Mouse (Mus musculus): ENCODE results near the gene Dpm3. TPM values are rescaled to one million over a fixed set of nuclear protein-coding genes. Genes with fewer than 3 reads are reported as not detected.

Gene Dpm3
- polyA plus RNA-seq, 1 experiment from 2014 or later = 88.4 TPM

- Histone ChIP-seq H3K4me1 (replicated peaks) (peaks cover 5% of the 10 kb centered on the region), H3K27ac (replicated peaks) (no peak overlapping the region), H3K27me3 (no peaks in the 10 kb centered on the region), H3K9me3 (no peaks in the 10 kb centered on the region), H3K36me3 (peaks cover 51% of the 10 kb centered on the region), H3K9ac (no peak overlapping the region), H3K4me3 (no peak overlapping the region), H3K4me2 (no peak overlapping the region)
- WGBS = 86% methylated on average over 14 of the region's 14 CpGs
- no peak for ATAC-seq (ENCODE audit: low FRiP score, low read depth)
These were observed 25.5 kb upstream of the Dpm3 start for GRCm38 (mm10) chr3:89233562-89234110.

GRCm38 (mm10) chr3:89236516-89236915 lies 22.6 kb upstream of the Dpm3 start:
- Histone ChIP-seq H3K36me3 (peaks cover 80% of the 10 kb centered on the region), H3K9ac (no peak overlapping the region), H3K27me3 (no peaks in the 10 kb centered on the region), H3K4me1 (replicated peaks) (no peaks in the 10 kb centered on the region), H3K4me2 (no peak overlapping the region), H3K27ac (replicated peaks) (no peak overlapping the region), H3K4me3 (no peak overlapping the region), H3K9me3 (no peaks in the 10 kb centered on the region)
- no peak for ATAC-seq (ENCODE audit: low FRiP score, low read depth)
- WGBS = 93% methylated on average over 10 of the region's 10 CpGs

- no peak for ATAC-seq (ENCODE audit: low FRiP score, low read depth)
- peaks cover 7% of the 10 kb centered on the region for H3K4me1 ChIP-seq (replicated peaks)
- peaks cover 88% of the 10 kb centered on the region for H3K36me3 ChIP-seq
- H3K9me3 ChIP-seq = no peaks in the 10 kb centered on the region
- H3K4me3 ChIP-seq = no peak overlapping the region
- no peak overlapping the region for H3K4me2 ChIP-seq
- no peaks in the 10 kb centered on the region for H3K27me3 ChIP-seq
- no peak overlapping the region for H3K27ac ChIP-seq (replicated peaks)
- no peak overlapping the region for H3K9ac ChIP-seq
- WGBS = 92% methylated on average over 21 of the region's 21 CpGs
These were observed 21.5 kb upstream of the Dpm3 start for GRCm38 (mm10) chr3:89237682-89238081.

- H3K27ac ChIP-seq (replicated peaks) = no peak overlapping the region
- no peak for ATAC-seq (ENCODE audit: low FRiP score, low read depth)
- 78% methylated on average over 7 of the region's 12 CpGs for WGBS
- H3K36me3 ChIP-seq = peaks cover 87% of the 10 kb centered on the region
- H3K4me1 ChIP-seq (replicated peaks) = peaks cover 15% of the 10 kb centered on the region
- H3K4me2 ChIP-seq = no peak overlapping the region
- no peaks in the 10 kb centered on the region for H3K9me3 ChIP-seq
- H3K4me3 ChIP-seq = no peak overlapping the region
- H3K9ac ChIP-seq = no peak overlapping the region
- H3K27me3 ChIP-seq = no peaks in the 10 kb centered on the region
These were observed 20.7 kb upstream of the Dpm3 start for GRCm38 (mm10) chr3:89238494-89238893.

- H3K4me3 ChIP-seq = no peak overlapping the region
- H3K27ac ChIP-seq (replicated peaks) = no peak overlapping the region
- no peaks in the 10 kb centered on the region for H3K9me3 ChIP-seq
- 71% methylated on average over 9 of the region's 9 CpGs for WGBS
- 0 out of 2 replicates have a peak overlapping the region, but pooled peaks have one; percentile 88 for H3K4me2 ChIP-seq
- H3K36me3 ChIP-seq = peaks cover 50% of the 10 kb centered on the region
- no peaks in the 10 kb centered on the region for H3K27me3 ChIP-seq
- ATAC-seq (ENCODE audit: low FRiP score, low read depth) = no peak
- H3K9ac ChIP-seq = no peak overlapping the region
- H3K4me1 ChIP-seq (replicated peaks) = peaks cover 40% of the 10 kb centered on the region
These were observed 16.7 kb upstream of the Dpm3 start for GRCm38 (mm10) chr3:89242331-89242895.

- H3K36me3 ChIP-seq = peaks cover 38% of the 10 kb centered on the region
- H3K27me3 ChIP-seq = no peaks in the 10 kb centered on the region
- no peak for ATAC-seq (ENCODE audit: low FRiP score, low read depth)
- 9% methylated on average over 14 of the region's 14 CpGs for WGBS
- no peaks in the 10 kb centered on the region for H3K9me3 ChIP-seq
- peak overlapping the region; percentile 88 for H3K4me2 ChIP-seq
- H3K9ac ChIP-seq = peak overlapping the region; percentile 71
- H3K4me3 ChIP-seq = peak overlapping the region; percentile 88
- H3K27ac ChIP-seq (replicated peaks) = peak overlapping the region; percentile 96
- H3K4me1 ChIP-seq (replicated peaks) = peaks cover 47% of the 10 kb centered on the region
These were observed 15.5 kb upstream of the Dpm3 start for GRCm38 (mm10) chr3:89243609-89244008.

GRCm38 (mm10) chr3:89244158-89244981 lies 14.8 kb upstream of the Dpm3 start:
- Histone ChIP-seq H3K36me3 (peaks cover 31% of the 10 kb centered on the region), H3K27ac (replicated peaks) (peak overlapping the region; percentile 96), H3K4me3 (peak overlapping the region; percentile 88), H3K9me3 (no peaks in the 10 kb centered on the region), H3K27me3 (no peaks in the 10 kb centered on the region), H3K4me1 (replicated peaks) (peaks cover 47% of the 10 kb centered on the region), H3K4me2 (peak overlapping the region; percentile 88), H3K9ac (peak overlapping the region; percentile 71)
- peak; percentile 35 for ATAC-seq (ENCODE audit: low FRiP score, low read depth)
- WGBS = 11% methylated on average over 25 of the region's 25 CpGs

GRCm38 (mm10) chr3:89244982-89245687 lies 14.0 kb upstream of the Dpm3 start:
- Histone ChIP-seq H3K36me3 (peaks cover 26% of the 10 kb centered on the region), H3K4me1 (replicated peaks) (peaks cover 47% of the 10 kb centered on the region), H3K4me2 (peak overlapping the region; percentile 88), H3K4me3 (peak overlapping the region; percentile 88), H3K27me3 (no peaks in the 10 kb centered on the region), H3K27ac (replicated peaks) (peak overlapping the region; percentile 96), H3K9ac (peak overlapping the region; percentile 71), H3K9me3 (no peaks in the 10 kb centered on the region)
- WGBS = 1% methylated on average over 17 of the region's 26 CpGs
- peak; percentile 68 for ATAC-seq (ENCODE audit: low FRiP score, low read depth)

- Histone ChIP-seq H3K4me2 (peak within 1 kb of the TSS; percentile 88), H3K9me3 (no peaks in the 10 kb centered on the region), H3K27ac (replicated peaks) (peak within 1 kb of the TSS; percentile 96), H3K4me1 (replicated peaks) (peaks cover 51% of the 10 kb centered on the region), H3K4me3 (peak within 1 kb of the TSS; percentile 88), H3K36me3 (peaks cover 20% of the 10 kb centered on the region), H3K9ac (peak within 1 kb of the TSS; percentile 71), H3K27me3 (no peaks in the 10 kb centered on the region)
- ATAC-seq (ENCODE audit: low FRiP score, low read depth) = peak; percentile 75
- 2% methylated on average over 20 of the region's 20 CpGs for WGBS
These were observed 13.4 kb upstream of the Dpm3 start, which contains the start of gene Krtcap2 for GRCm38 (mm10) chr3:89245688-89246171. TSS of gene Krtcap2 (plus strand) at chr3:89245966.

- Histone ChIP-seq H3K4me1 (replicated peaks) (peaks cover 58% of the 10 kb centered on the region), H3K36me3 (peaks cover 13% of the 10 kb centered on the region), H3K4me2 (peak within 1 kb of the TSS; percentile 88), H3K4me3 (peak within 1 kb of the TSS; percentile 88), H3K27me3 (no peaks in the 10 kb centered on the region), H3K9me3 (no peaks in the 10 kb centered on the region), H3K27ac (replicated peaks) (peak within 1 kb of the TSS; percentile 96), H3K9ac (peak within 1 kb of the TSS; percentile 71)
- ATAC-seq (ENCODE audit: low FRiP score, low read depth) = peak; percentile 68
- WGBS = under 1% methylated on average over 42 of the region's 42 CpGs
These were observed 12.7 kb upstream of the Dpm3 start, which contains the start of gene Trim46 for GRCm38 (mm10) chr3:89246261-89247100. TSS of gene Trim46 (minus strand) at chr3:89246309.

GRCm38 (mm10) chr3:89247466-89247865 lies 11.7 kb upstream of the Dpm3 start:
- Histone ChIP-seq H3K36me3 (0 out of 2 replicates have a peak, but pooled peaks cover 4% of the 10 kb centered on the region), H3K4me1 (replicated peaks) (peaks cover 56% of the 10 kb centered on the region)

More at GRCm38 (mm10) chr3:89247466-89247865, 11.7 kb upstream of the Dpm3 start:
- Histone ChIP-seq H3K27me3 (no peaks in the 10 kb centered on the region), H3K9ac (peak overlapping the region; percentile 71; the same call in 1 of the 2 replicates), H3K27ac (replicated peaks) (no peak overlapping the region), H3K4me3 (peak overlapping the region; percentile 88), H3K4me2 (peak overlapping the region; percentile 88), H3K9me3 (no peaks in the 10 kb centered on the region)
- no peak for ATAC-seq (ENCODE audit: low FRiP score, low read depth)
- WGBS = 88% methylated on average over 4 of the region's 4 CpGs
